Mouse (Mus musculus): ENCODE results near the gene Msx2. TPM values are rescaled to one million over a fixed set of nuclear protein-coding genes. Genes with fewer than 3 reads are reported as not detected.

The Msx2 gene
- polyA plus RNA-seq, 1 experiment, result not detected

DNA sequence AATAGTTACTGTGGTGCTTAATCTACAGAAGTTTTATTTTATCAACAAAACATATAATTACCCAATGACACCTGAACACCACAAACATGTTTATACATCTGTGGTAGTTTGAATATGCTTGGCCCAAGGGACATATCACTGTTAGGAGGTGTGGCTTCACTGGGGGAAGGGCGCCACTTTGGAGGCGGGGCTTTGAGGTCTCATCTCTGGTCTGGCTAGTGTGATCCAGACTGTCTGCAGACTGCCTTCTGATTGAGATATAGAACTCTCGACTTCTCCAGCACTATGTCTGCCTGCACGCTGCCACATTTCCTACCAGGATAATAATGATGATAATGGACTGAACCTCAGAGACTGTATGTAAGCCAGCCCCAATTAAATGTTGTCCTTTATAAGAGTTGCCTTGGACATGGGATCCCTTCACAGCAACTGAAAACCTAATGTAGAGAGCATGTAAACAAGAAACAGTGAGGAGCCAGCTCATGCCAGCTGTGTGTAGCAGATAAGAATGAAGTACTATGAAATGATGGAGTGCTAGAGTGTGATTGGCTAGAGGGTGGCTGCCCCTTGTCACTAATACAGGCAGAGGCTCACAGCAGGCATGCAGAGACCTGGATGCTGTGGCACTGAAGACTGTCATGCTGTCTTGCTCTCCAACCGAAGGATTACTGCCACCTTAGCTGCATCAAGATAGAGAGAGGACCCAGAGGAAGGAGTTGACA is 31.4 kb downstream of the Msx2 start:
- H3K27me3 ChIP-seq (ENCODE audit: control insufficient read depth), result no peaks in the 10 kb centered on the region
- no peaks in the 10 kb centered on the region for H3K36me3 ChIP-seq (ENCODE audit: control insufficient read depth)
- H3K9me3 ChIP-seq (ENCODE audit: control insufficient read depth, low read length), result no peaks in the 10 kb centered on the region
- no peak overlapping the region for H3K4me3 ChIP-seq (replicated peaks)
- H3K4me1 ChIP-seq (ENCODE audit: control insufficient read depth), result no peaks in the 10 kb centered on the region
- TF ChIP-seq TAL1 (IDR thresholded peaks at IDR 0.05; ENCODE audit: low read length) (no peak), GATA1 (IDR thresholded peaks at IDR 0.05; ENCODE audit: low read length) (no peak)

DNA sequence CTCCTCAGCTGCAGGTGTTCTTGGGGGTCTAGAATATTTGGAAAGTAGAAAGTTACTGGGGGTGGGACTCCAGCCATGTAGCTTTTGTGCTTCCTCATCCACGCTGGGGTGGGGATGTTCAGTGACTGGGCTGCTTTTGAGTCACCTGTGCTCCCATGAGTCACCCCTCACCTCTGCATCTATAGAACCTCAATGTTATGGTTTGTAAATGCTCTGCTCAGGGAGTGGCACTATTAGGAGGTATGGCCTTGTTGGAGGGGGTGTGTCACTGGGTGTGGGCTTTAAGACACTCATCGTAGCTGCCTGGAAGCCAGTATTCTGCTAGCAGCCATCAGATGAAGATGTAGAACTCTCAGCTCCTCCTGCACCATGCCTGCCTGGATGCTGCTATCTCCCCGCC is 32.9 kb downstream of the Msx2 start:
- TF ChIP-seq GATA1 (IDR thresholded peaks at IDR 0.05; ENCODE audit: low read length) (no peak), TAL1 (IDR thresholded peaks at IDR 0.05; ENCODE audit: low read length) (no peak)
- Histone ChIP-seq H3K4me1 (ENCODE audit: control insufficient read depth) (no peaks in the 10 kb centered on the region), H3K36me3 (ENCODE audit: control insufficient read depth) (no peaks in the 10 kb centered on the region)

DNA sequence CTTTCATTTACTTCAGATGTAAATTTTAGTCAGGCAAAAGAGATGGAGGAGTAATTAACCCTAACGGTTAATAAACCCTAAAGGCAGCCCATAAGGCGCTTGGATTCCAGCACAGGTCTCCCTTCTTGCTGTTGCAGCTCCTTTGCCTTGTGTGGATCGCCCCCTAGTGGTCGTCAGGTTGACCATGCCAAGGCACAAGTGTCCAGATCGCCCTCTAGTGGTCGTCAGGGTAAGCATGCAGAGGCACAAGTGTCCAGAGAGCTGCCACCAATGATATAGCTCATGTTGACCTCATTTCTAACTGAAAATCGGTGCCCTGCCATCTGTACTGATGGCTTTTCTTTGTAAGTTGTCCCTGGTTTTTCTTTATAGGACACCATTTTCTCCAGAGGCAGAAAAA is 46.4 kb downstream of the Msx2 start:
- Histone ChIP-seq H3K36me3 (ENCODE audit: control insufficient read depth) (no peaks in the 10 kb centered on the region), H3K4me3 (replicated peaks) (no peak overlapping the region), H3K27me3 (ENCODE audit: control insufficient read depth) (no peaks in the 10 kb centered on the region), H3K4me1 (ENCODE audit: control insufficient read depth) (no peaks in the 10 kb centered on the region), H3K9me3 (ENCODE audit: control insufficient read depth, low read length) (peaks cover 7% of the 10 kb centered on the region)
- no peak for TF ChIP-seq GATA1 (IDR thresholded peaks at IDR 0.05; ENCODE audit: low read length)
- TF ChIP-seq TAL1 (IDR thresholded peaks at IDR 0.05; ENCODE audit: low read length), result no peak

More for the DNA sequence above, 32.9 kb downstream of the Msx2 start:
- H3K27me3 ChIP-seq (ENCODE audit: control insufficient read depth), result no peaks in the 10 kb centered on the region
- no peaks in the 10 kb centered on the region for H3K9me3 ChIP-seq (ENCODE audit: control insufficient read depth, low read length)
- no peak overlapping the region for H3K4me3 ChIP-seq (replicated peaks)

DNA sequence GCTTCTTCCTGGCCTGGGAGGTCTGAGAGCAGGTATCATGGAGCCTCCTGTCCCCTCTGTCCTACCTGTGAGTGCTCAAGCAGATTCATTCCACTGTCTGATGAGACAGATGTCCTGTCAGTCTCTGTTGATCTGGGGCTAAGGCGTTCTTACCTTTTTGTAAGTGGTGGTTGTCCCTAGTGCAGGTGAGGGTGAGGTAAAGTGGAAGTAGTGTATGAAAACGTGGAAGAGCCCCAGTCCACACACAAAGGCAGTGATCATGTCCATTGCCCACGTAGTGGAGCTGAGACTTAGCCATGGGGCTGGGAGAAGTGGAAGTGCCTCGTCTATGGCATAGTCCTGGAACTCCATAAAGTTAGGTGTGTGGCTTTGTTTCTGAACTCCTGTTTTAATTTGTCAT is 51.7 kb downstream of the Msx2 start:
- Histone ChIP-seq H3K9me3 (ENCODE audit: control insufficient read depth, low read length) (no peaks in the 10 kb centered on the region), H3K27me3 (ENCODE audit: control insufficient read depth) (no peaks in the 10 kb centered on the region), H3K4me3 (replicated peaks) (no peak overlapping the region), H3K4me1 (ENCODE audit: control insufficient read depth) (no peaks in the 10 kb centered on the region), H3K36me3 (ENCODE audit: control insufficient read depth) (no peaks in the 10 kb centered on the region)
- TF ChIP-seq GATA1 (IDR thresholded peaks at IDR 0.05; ENCODE audit: low read length), result no peak

DNA sequence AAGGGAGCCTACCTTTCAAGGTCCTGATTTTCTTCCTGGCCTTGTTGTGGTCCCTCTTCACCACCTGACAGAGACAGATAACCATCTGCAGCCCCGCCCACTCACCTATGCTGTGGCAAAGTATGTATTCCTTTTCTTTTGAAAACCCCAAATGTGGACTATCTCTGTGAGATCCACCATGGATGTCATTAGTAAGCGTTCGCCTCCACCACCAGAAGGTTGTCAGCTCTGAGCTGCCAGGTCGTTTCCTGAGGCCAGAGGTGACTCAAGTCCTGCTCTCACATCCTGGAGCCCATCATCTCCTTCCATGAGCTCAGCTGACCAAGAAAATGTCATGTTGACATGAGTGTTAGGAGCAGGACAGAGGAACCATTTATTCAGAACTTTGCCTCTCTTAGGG is 52.1 kb downstream of the Msx2 start:
- no peaks in the 10 kb centered on the region for H3K4me1 ChIP-seq (ENCODE audit: control insufficient read depth)
- no peaks in the 10 kb centered on the region for H3K9me3 ChIP-seq (ENCODE audit: control insufficient read depth, low read length)
- no peaks in the 10 kb centered on the region for H3K27me3 ChIP-seq (ENCODE audit: control insufficient read depth)
- TF ChIP-seq TAL1 (IDR thresholded peaks at IDR 0.05; ENCODE audit: low read length), result no peak
- TF ChIP-seq GATA1 (IDR thresholded peaks at IDR 0.05; ENCODE audit: low read length), result no peak
- no peaks in the 10 kb centered on the region for H3K36me3 ChIP-seq (ENCODE audit: control insufficient read depth)
- no peak overlapping the region for H3K4me3 ChIP-seq (replicated peaks)

DNA sequence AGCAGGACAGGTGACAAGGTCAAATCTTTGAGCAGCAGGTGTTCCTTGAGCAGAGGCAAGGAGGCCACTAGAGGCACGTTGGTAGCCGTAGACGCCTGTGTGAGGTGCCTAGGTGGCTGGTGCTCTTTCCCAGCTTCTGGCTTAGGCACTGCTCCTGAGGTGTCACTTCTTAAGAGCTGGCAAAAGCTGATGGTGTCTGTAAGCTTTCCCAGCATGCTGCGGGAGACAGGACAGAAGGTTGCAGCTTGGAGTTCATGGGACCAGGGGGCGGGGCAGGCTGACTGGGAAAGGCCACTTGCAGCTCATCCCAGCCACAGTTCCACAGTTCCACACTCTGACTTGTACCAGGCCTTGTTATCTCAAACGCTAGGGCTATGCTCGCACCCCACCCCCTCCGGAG is 53.2 kb downstream of the Msx2 start:
- Histone ChIP-seq H3K4me1 (ENCODE audit: control insufficient read depth) (no peaks in the 10 kb centered on the region), H3K4me3 (replicated peaks) (no peak overlapping the region), H3K27me3 (ENCODE audit: control insufficient read depth) (no peaks in the 10 kb centered on the region), H3K9me3 (ENCODE audit: control insufficient read depth, low read length) (no peaks in the 10 kb centered on the region), H3K36me3 (ENCODE audit: control insufficient read depth) (no peaks in the 10 kb centered on the region)
- no peak for TF ChIP-seq TAL1 (IDR thresholded peaks at IDR 0.05; ENCODE audit: low read length)
- TF ChIP-seq GATA1 (IDR thresholded peaks at IDR 0.05; ENCODE audit: low read length), result no peak

DNA sequence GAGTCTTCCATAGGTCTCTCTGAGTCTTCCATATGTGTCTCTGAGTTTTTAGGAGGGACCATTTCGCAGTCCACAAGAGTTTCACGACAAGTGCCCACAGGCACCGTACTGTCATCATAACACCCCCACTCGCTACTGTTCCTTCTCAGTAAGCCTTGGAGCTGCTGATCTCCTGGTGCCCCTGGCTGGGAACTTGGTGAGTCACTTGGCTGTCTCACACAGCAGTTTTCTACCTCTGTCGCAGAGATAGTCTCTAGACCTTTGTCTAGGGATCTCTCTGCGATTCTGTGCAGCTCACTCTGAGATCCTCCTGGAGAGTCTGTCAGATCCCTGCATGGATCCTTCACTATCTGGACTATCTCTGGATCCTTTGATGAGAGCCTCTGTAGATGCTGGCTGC is 55.2 kb downstream of the Msx2 start:
- H3K4me1 ChIP-seq (ENCODE audit: control insufficient read depth), result no peaks in the 10 kb centered on the region
- no peaks in the 10 kb centered on the region for H3K36me3 ChIP-seq (ENCODE audit: control insufficient read depth)

More for the DNA sequence above, 55.2 kb downstream of the Msx2 start:
- TF ChIP-seq GATA1 (IDR thresholded peaks at IDR 0.05; ENCODE audit: low read length) (no peak), TAL1 (IDR thresholded peaks at IDR 0.05; ENCODE audit: low read length) (no peak)
- Histone ChIP-seq H3K4me3 (replicated peaks) (no peak overlapping the region), H3K9me3 (ENCODE audit: control insufficient read depth, low read length) (no peaks in the 10 kb centered on the region), H3K27me3 (ENCODE audit: control insufficient read depth) (no peaks in the 10 kb centered on the region)

Other genes with a start within 250 kb of the Msx2 start
- gene Ror2, start 186.9 kb downstream of the Msx2 start, polyA plus RNA-seq (2012), result not detected in 2 replicates
- 0.20 and 0.26 TPM in 2 replicates for gene Sptlc1, start 95.7 kb downstream of the Msx2 start, polyA plus RNA-seq (2012)